Mouse (Mus musculus): ENCODE results near the gene Tyk2. TPM values are rescaled to one million over a fixed set of nuclear protein-coding genes. Genes with fewer than 3 reads are reported as not detected.
A peak's percentile ranks its signal among the peaks of the same experiment; 100 is the strongest.

Gene Tyk2
- total RNA-seq (2021), result 10 to 100 TPM; 14.0 to 14.5 TPM
- long read RNA-seq, experiment 1, full-length matches to known transcripts, result 6 of 15 reads
- long read RNA-seq, experiment 1, partial matches to known transcripts, result 3 of 15 reads
- long read RNA-seq, experiment 1, other reads (novel, unspliced or antisense), result 6 of 15 reads
- long read RNA-seq, experiment 2, full-length matches to known transcripts, result 9 of 21 reads
- long read RNA-seq, experiment 2, partial matches to known transcripts, result 10 of 21 reads
- long read RNA-seq, experiment 2, other reads (novel, unspliced or antisense), result 2 of 21 reads

DNA sequence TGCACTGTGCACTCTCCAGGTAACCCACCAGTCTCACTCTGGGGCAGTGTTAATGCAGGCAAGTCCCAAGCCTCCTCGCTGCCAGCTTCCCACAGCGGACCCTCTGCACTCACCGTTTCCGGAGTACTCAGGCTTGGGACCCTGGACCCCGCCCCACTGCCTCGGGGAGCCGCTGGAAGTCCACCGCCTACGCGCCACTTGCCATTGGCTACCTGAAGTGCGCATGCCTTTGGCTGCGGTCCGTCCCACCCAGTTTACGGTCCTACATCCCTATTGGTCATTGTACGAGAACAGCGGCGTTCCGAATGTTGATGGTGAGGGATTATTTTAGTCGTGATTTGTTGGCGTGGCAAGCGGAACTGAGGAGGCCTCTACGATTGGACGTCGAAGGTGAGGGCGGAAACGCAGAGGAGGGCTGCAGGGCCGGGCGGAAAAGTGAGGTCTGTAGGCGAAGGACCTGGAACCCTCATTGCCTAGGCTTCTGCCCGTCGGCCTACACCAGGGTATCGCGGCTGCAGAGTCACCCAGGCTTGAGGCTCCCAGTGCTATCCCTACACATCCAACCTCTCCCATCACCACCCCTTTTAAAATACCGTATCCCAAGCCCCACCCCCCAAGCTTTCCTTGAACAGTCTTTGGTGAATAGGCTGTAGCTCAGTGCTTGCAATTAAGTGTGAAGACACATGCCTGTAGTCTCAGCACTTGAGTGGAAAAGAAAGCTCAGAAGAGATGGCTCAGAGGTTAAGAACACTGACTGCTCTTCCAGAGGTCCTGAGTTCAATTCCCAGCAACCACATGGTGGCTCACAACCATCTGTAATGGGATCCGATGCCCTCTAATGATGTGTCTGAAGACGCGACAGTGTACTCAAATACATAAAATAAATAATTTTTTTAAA, at the start of gene Tyk2:
Tyk2 (minus strand) TSS at position 185 of the 898 bp plus-strand sequence.
- peak; percentile 80 for DNase-seq (ENCODE audit: low spot score in 2 of 2)

DNA sequence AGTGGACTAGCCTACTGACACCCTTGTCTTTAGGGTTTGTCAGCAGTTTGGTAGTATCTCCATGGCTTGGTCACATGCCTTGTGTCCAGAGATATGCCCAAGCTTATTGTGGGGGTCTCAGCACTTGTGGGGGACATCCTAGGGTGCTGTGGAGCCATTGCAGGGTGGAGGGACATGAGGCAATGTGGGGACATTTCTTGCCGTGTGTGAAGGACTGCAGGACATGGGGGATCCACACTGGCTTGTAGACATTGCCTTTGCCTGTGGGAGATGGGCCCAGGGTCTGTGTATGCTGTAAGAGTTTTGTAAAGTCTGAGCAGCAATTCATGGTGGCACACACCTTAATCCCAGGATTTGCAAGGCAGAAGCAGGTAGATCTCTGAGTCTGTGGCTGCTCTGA, 49.8 kb upstream of the Tyk2 start:
- no peak for DNase-seq (ENCODE audit: low spot score in 2 of 2)

DNA sequence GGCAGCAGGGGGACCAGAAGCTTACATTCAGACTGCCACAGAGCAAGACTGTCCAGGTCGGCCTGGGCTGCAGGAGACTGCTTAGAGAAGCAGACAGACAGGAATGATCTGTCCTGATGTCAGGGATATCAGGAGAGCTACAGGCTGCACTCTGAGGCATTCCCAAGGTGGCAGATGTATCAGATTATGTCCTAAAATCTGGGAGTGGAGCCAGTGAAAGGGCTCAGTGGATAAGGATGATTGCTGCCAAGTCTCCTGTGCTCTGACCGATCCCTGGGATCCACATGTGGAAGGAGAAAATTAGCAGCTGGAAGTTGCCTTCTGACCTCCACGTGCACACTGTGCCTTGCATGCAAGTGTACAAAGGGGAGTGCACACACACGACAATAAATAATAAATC, 49.4 kb upstream of the Tyk2 start:
- DNase-seq (ENCODE audit: low spot score in 2 of 2), result no peak

DNA sequence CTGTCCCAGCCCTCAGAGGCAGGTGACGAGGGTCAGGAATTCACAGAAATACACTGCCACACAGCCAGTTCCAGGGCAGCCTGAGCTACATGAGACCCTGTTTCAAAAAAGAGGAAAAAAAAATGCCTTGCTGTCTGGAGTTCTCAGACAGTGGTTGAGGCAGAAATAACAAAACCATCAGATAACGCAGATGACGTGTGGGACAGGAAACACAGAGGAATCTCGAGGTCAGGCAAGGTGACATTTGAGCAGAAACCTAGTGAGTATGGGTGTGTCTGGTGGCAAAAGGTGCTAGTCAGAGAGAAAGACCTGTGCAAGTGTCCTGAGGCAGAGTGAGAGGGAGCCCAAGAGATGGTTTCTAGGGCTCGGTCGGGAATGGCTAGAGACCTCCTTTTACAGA, 41.3 kb upstream of the Tyk2 start:
- DNase-seq (ENCODE audit: low spot score in 2 of 2), result no peak

DNA sequence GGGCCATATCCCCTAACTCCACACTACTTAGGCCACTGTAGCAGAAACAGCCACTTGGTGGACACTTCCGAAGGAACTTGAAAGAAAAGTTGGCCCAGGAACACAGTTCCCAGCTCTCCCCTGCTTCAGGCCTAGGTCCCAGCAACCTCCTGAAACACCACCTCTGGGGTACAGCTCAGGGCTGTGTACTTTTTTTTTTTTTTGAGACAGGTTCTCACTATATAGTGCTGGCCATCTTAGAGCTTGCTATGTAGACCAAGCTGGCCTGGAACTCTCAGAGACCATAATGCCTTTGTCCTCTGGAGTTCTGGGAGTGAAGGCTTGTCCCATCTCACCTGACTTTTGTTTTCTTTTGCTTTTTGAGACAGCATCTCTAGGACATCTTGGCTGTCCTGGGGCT, 38.1 kb upstream of the Tyk2 start:
- DNase-seq (ENCODE audit: low spot score in 2 of 2), result no peak

DNA sequence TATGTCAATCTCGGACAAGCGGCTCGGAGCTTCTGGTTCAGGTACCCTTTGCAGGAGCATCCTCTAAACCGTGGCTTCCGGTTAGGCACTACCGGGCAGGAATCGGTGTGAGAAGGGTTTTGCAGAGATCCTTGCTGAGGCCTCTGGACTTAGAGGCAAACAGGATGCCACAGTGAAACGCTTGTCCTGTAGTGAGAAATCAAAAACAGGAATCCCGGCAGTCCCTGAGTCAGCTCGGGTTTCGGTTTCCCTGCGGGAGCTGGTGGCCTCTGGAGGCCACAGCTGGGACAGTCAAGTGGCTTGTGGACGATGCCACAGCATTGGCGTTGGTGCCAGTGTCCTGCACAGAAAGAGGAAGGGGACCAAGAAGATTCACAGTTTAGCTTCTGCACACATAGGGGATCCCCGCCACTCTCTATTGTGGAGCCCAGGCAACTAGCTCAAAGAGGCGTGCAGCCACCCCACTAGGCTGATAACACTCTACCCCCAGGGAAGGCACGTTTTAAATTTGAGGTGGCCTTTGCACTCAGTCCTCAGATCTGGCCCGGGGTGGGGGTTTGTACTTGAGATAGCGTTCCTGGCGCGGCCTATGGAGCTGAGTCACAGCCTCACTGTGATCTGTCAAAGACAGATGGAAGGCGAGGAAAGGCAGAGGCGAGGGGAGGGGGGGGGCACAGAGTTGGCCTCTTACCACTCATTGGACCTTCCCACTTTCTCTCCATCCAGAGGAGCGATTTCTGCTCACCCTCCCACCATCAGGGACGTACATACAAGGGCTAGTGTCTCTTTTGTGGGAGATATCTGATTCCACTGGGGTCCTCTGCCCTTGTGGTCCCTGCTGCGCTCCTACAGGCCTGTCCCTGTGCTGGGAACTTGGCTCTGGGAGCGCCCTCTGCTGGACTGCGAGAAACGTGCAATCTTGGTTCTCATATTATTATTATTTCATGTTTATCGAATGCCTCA, 37.4 kb upstream of the Tyk2 start:
- DNase-seq (ENCODE audit: low spot score in 2 of 2), result peak; percentile 78 to 84

DNA sequence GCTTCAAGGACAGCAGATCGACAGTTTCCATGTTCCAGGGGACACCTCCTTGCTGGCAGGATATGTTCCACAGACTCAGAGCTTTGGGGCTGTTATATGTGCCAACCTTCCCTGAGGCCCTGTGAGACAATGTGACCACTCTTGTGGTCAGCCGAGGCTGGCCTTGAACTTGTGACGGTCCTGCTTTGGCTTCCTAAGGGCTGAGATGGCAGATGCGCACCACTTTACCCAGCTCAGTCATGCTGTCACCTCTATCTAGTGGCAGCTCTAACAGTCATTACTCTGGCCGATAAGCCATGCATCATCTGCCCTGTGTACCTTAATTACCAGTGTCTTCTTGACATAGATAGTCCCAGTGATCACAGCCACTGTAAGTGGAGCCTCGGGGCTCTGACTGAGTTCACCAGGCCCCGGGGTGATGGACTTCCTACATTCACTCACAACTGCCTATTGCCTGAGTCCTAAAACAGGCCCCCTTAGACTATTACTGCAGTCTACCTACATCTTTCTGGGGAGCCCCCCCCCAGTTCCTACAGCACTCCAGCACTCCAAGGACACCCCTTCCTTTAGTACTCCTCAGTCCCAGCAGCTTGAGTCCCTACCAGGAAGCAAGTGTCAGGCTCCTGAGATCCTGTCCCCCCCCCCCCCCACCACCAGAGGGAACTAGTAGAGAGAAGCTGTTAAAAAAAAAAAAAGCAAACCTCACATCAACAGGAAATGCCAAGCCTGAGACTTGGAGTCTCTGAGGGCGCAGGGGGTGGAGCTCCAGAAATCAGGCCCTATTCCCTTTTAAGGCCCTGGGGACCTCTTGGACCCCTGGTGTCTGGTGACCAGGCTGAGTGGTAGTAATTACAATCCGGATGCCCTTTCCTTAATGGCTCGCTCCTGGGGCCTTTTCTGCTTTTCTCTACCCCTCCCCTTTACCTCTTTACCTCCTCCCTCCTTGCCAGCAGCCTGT, 36.4 kb upstream of the Tyk2 start:
- peak in 1 of 2 experiments; percentile 30 for DNase-seq (ENCODE audit: low spot score in 2 of 2)

DNA sequence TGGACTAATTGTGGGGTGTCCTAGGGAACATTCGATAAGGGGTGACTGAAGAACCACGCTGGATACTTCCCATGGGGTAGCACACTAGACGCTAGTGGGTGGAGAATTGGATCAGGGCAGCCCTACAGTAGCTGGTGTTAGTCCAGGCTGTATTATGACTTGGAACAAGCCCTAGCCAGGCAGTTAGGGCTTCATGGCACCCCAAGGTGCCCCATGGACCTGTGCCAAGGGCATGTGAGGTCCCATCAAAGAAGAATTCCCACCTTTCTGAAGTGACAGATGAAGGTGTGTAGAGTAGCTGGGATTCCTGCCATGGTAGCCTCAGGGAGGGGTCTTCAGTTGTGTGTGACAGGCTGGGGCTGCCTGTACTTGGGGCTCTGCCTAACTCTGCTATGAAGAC, 35.5 kb upstream of the Tyk2 start:
- DNase-seq (ENCODE audit: low spot score in 2 of 2), result no peak

DNA sequence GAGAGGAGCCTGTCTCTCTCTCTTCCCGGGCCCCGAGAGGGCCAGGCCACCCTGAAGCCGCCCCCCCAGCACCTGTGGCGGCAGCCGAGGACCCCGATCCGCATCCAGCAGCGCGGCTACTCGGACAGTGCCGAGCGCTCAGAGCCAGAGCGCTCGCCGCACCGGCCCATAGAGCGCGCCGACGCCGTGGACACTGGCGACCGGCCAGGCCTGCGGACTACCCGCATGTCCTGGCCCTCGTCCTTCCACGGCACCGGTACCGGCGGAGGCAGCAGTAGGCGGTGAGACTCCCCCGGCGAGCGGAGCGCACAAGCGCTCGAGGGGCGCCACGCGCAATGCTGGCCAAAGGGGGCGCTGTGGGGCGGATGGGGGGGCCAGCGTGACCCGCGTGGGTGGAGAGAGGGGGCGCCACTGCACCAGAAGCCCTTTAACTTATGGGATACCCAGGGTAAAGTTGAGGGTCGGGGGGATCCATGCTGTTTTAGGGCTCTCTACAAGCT, 35.0 kb upstream of the Tyk2 start:
- DNase-seq (ENCODE audit: low spot score in 2 of 2), result peak; percentile 53 to 66

DNA sequence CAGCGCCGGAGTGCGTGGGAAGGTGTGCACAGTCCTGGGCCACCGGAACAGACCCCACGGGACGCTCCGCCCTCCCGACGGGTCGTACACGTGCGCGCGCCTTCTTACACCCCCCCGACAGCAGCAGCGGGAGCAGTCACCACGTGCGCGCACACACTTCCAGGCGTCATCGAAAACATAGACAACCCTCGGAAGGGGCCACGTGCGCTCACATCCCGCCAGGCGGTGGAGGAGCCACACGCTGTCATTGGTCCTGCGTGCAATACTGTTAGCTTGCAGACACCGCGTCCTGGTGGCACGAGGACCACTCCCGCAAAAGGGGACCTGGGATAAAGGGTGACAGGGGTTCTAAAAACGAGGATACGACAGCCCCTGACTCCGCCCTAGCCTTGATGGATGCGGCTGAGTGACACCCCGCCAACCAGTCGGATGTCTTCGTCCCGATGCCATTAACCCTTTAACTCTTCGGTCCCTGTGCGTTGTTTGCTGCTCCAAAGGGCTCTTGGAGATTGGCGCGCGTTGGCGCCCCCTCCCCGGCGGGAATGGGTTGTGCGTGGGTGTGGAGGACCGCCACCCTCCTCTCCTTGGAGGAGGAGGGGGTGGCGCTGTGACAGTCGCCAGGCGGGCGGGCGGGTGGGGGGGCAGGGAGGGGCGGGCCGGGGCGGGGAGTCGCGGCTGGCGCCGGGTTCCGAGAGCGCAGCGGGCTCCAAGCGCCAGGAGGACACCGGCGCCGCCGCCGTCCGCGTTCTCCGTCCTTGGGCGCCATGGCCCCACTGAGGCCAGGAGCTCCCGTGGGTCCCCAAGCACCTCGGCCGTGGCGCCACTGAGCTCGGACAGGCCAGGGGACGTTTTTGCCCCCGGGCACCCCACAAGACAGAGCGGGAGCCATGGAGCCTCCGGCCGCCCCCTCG, 34.3 kb upstream of the Tyk2 start, which contains the start of gene Pde4a:
Pde4a (plus strand) TSS at position 674 of the 911 bp plus-strand sequence.
- peak in 1 of 2 experiments; percentile 33 for DNase-seq (ENCODE audit: low spot score in 2 of 2)

DNA sequence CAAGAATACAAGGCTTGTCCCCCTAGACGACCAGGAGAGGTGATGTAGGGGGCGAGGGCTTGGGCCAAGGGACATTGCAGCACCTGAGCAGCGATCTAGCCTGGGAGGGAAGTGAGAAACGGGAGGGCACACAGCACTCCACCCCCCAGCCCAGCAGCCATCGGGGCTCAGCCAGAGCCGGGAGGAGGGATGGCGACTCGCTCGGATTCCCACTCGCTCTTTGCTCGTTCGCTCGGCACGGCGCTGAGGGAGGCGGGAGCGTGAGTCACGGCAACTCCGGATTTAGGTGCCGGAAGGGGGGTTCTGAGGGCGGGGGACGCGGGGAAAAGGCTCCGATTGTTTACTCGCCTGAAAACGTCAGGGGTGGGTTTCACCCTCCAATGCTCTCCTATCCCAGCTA, 33.0 kb upstream of the Tyk2 start:
- no peak for DNase-seq (ENCODE audit: low spot score in 2 of 2)

DNA sequence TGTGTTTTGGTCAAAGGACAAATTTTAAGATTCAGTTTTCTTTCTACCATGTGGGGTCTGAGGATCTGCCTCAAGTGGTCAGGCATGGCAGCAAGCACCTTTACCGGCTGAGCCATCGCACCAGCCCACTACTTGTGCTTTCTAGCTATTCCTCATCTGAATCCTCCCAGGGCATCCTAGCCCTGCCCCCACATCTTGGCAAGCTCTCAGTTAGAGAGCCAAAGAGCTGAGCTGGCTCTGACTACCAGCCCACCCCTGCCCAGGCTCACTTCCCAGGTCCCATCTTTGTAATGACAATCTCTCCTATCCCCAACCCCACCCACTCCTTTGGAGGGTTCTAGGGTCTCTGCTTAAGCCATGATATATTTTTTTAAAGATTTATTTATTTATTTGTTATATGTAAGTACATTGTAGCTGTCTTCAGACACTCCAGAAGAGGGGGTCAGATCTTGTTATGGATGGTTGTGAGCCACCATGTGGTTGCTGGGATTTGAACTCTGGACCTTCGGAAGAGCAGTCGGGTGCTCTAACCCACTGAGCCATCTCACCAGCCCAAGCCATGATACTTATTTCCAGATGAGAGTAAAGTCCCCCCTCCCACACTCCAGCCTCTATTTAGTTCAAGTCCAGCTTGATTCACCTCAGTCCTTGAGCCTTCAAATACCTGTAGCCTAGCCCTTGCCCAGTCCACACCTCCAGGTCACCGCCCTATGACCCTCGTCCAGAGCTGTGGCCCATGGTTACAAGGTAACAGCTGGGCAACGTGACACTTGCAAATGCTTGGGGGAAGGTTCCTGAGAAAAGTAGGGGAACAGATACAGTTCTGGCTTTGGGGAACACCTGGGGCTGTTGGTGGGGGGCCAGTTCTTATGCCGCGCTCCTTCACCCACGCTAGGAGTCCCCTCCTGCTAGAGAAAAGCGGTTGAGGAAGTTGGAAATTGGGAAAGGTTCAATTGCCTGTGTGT, 32.3 kb upstream of the Tyk2 start:
- DNase-seq (ENCODE audit: low spot score in 2 of 2), result no peak

DNA sequence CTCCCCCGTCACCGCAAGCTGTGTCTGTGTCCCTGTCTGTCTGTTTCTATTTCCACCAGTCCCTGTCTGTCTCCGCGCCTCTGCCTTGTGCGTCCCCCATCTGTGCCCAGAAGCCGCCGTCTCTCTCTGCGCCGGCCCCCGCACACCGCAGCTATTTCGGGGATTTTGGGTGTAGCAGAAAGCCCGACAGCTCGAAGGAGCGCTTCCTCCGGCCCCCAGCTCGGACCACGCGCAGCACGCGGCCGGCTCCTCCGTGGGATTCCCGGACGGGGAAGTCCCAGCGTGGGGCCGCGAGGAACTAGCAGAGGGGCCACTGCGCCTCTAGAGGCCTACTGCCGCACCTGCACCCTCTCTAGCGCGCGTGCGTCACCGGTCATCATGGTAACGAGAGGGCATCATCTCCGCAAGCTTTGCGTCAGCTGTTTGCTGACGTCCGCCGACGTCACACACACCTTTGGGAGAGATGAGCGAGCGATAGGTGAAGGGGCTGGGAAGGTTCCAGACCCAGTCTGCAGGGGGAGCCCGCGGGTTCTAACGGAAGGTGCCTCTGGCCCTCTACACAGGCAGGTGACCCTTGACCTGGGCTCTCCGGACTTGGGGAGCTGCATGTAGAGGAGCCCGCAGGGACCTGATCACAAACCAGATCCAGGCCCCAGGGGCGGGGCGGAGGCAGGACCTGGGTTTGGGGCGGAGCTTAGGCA, 30.3 kb upstream of the Tyk2 start:
- DNase-seq (ENCODE audit: low spot score in 2 of 2), result peak; percentile 87 to 88

DNA sequence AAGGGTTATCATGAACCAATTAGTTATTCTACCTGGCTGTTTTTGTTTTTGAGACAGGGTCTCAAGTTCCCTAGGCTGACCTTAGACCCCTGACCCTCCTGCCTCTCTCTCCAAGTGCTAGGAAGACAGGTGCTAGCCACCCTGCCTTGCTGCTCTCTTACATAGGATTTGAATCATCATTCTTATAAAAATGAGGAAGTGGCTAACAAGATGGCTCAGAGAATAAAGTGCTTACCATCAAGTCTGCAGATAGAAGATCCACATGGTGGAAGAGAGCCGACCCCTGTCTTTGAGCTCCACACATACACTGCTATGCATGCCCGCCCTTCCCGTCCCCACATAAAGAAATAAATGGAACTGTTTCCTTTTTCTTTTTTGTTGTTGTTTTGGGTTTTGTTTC, 23.7 kb upstream of the Tyk2 start:
- DNase-seq (ENCODE audit: low spot score in 2 of 2), result no peak

DNA sequence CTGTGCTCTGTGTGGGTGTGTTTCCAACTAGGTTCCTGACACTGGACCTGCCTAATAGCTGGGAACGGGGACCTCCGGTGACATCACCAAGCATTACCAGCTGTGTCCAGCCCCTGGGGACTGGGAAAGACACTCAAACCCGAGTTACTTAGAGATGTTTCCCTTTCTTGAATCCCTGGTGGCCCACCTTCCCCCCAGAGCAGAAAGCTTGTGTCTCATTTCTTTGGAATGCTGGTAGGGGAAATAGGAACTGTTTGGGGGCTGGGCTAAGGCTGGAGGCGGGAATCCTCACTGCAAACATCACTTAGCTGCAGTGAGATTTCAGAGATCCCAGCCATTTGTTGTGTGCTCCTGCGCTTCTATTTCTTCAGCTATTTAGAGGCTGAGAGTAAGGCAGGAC, 22.8 kb upstream of the Tyk2 start:
- no peak for DNase-seq (ENCODE audit: low spot score in 2 of 2)

DNA sequence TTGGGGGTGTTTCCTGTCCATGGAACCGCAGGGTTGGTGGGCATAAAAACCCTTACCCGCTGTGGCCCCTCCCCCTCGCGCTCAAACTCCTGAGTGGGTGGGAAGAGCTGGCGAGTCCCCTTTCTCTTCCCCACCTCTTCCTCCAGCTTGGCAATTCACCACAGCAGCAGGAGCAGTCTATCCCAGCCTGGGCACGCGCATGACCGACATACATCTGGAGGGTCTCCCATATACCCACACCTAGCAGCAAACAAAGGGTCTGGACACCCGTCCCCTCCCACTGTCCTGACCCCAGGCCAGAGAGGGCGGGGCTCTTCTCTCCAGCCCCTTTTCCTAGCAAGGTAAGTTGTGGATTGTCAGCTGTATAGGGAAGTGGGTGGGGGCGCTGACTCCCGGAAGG, 22.3 kb upstream of the Tyk2 start:
- no peak for DNase-seq (ENCODE audit: low spot score in 2 of 2)

DNA sequence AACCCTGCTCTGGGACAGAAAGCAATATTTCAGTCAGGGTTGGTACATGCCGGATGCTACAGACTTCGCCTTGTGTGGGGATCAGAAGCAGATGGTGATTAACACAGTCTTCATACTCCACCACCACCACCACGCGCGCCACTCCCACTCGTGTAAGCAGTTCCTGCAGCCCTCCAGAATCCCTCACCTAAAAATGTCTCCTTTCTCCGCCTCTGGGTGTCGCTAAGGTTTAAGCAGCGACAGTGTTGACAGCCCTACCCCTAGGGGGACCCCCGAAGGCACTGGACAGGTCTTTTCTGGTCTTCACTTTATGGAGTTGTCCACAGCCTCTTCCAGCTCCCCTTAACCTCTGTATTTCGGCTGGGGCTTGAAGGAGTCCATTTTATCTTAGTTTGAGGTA, 21.7 kb upstream of the Tyk2 start:
- DNase-seq (ENCODE audit: low spot score in 2 of 2), result no peak
